Mouse (Mus musculus) olfactory bulb, adult 2 months (tissue): ENCODE results near the gene Ndufc1.

Experiments used
- CTCF ChIP-seq: fragments of 200-500 bp; IDR thresholded peaks from 2 replicates; pipeline ENCODE4 v1.5.1; 2012; ENCODE audit warnings: low read depth, mild to moderate bottlenecking, low read length, moderate library complexity; ENCODE audit not compliant: insufficient read depth
- POLR2A ChIP-seq: fragments of 200-500 bp; IDR thresholded peaks from 2 replicates; pipeline ENCODE4 v1.6.1; 2012; ENCODE audit warnings: mild to moderate bottlenecking, low read depth, low read length, moderate library complexity; ENCODE audit not compliant: insufficient read depth

- TF ChIP-seq POLR2A (no peak), CTCF (no peak)
Measured at GRCm38 (mm10) chr3:51391591-51391990, 17.2 kb downstream of the Ndufc1 start.
